Mouse (Mus musculus): ENCODE results near the gene Olfr675. TPM values are rescaled to one million over a fixed set of nuclear protein-coding genes. Genes with fewer than 3 reads are reported as not detected.

The Olfr675 gene
- not detected in 2 replicates for polyA plus RNA-seq (2015; fragmentation: Nextera tagmentation; extraction: Ambion mirVana)

GRCm38 (mm10) chr7:105028360-105028759 is at the start of gene Olfr675:
Gene Olfr675, minus strand, starts transcription at chr7:105028460.

GRCm38 (mm10) chr7:105064175-105064574 is 35.9 kb upstream of the Olfr675 start, which contains the start of gene Olfr678:
Gene Olfr678, plus strand, starts transcription at chr7:105064475.

GRCm38 (mm10) chr7:105032398-105032797 is 4.1 kb upstream of the Olfr675 start, which contains the start of gene Olfr676:
Gene Olfr676, plus strand, starts transcription at chr7:105032698.

GRCm38 (mm10) chr7:105001929-105002328 is 26.3 kb downstream of the Olfr675 start, which contains the start of gene Olfr672:
Gene Olfr672, minus strand, starts transcription at chr7:105002029.

DNA sequence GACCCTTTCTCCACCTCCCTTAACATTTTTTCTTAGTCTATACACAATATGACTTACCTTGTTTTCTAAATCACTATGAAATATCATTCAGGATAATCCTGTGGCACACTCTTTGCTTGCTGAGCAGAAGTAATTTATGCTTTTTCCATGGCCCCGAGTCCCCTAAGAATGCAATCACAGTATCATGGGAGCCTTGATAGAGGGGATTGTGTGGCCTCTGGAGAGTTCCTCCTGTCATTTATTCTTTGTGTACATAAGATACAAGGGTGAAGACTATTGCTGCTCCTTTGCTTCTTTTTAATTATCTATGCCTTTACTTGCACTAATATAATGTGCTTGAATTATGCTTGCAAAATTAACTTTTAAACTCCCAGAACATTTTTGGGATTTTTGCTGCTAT is 49.2 kb downstream of the Olfr675 start, which contains the start of gene Olfr671:
Olfr671 (minus strand) TSS at position 101 of the 400 bp plus-strand sequence.

Other genes starting within 250 kb of the Olfr675 start
- gene Usp17lb, start 185.9 kb downstream of the Olfr675 start, polyA plus RNA-seq (2015; fragmentation: Nextera tagmentation; extraction: Ambion mirVana) = not detected in 2 replicates
- gene Usp17la, start 171.5 kb downstream of the Olfr675 start, polyA plus RNA-seq (2015; fragmentation: Nextera tagmentation; extraction: Ambion mirVana) = not detected in 2 replicates
- not detected in 2 replicates for gene Olfr665, start 150.4 kb downstream of the Olfr675 start, polyA plus RNA-seq (2015; fragmentation: Nextera tagmentation; extraction: Ambion mirVana)
- gene Olfr666, start 132.5 kb downstream of the Olfr675 start, polyA plus RNA-seq (2015; fragmentation: Nextera tagmentation; extraction: Ambion mirVana) = not detected in 2 replicates
- gene Olfr667, start 107.0 kb downstream of the Olfr675 start, polyA plus RNA-seq (2015; fragmentation: Nextera tagmentation; extraction: Ambion mirVana) = not detected in 2 replicates
- not detected in 2 replicates for gene Olfr668, start 100.4 kb downstream of the Olfr675 start, polyA plus RNA-seq (2015; fragmentation: Nextera tagmentation; extraction: Ambion mirVana)
- not detected in 2 replicates for gene Olfr669, start 94.2 kb downstream of the Olfr675 start, polyA plus RNA-seq (2015; fragmentation: Nextera tagmentation; extraction: Ambion mirVana)
- not detected in 2 replicates for gene Olfr670, start 65.8 kb downstream of the Olfr675 start, polyA plus RNA-seq (2015; fragmentation: Nextera tagmentation; extraction: Ambion mirVana)
- gene Olfr671, start 49.3 kb downstream of the Olfr675 start, polyA plus RNA-seq (2015; fragmentation: Nextera tagmentation; extraction: Ambion mirVana) = not detected in 2 replicates
- not detected in 2 replicates for gene Olfr672, start 26.4 kb downstream of the Olfr675 start, polyA plus RNA-seq (2015; fragmentation: Nextera tagmentation; extraction: Ambion mirVana)
- gene Olfr676, start 4.2 kb upstream of the Olfr675 start, polyA plus RNA-seq (2015; fragmentation: Nextera tagmentation; extraction: Ambion mirVana) = not detected in 2 replicates
- not detected in 2 replicates for gene Olfr677, start 22.9 kb upstream of the Olfr675 start, polyA plus RNA-seq (2015; fragmentation: Nextera tagmentation; extraction: Ambion mirVana)
- gene Olfr678, start 36.0 kb upstream of the Olfr675 start, polyA plus RNA-seq (2015; fragmentation: Nextera tagmentation; extraction: Ambion mirVana) = not detected in 2 replicates
- not detected in 2 replicates for gene Olfr679, start 52.7 kb upstream of the Olfr675 start, polyA plus RNA-seq (2015; fragmentation: Nextera tagmentation; extraction: Ambion mirVana)
- gene Olfr680-ps1, start 64.4 kb upstream of the Olfr675 start, polyA plus RNA-seq (2015; fragmentation: Nextera tagmentation; extraction: Ambion mirVana) = not detected in 2 replicates
- not detected in 2 replicates for gene Olfr681, start 88.4 kb upstream of the Olfr675 start, polyA plus RNA-seq (2015; fragmentation: Nextera tagmentation; extraction: Ambion mirVana)
- gene Olfr683, start 118.6 kb upstream of the Olfr675 start, polyA plus RNA-seq (2015; fragmentation: Nextera tagmentation; extraction: Ambion mirVana) = not detected in 2 replicates
- not detected in 2 replicates for gene Olfr684, start 135.2 kb upstream of the Olfr675 start, polyA plus RNA-seq (2015; fragmentation: Nextera tagmentation; extraction: Ambion mirVana)
- gene Olfr685, start 157.6 kb upstream of the Olfr675 start, polyA plus RNA-seq (2015; fragmentation: Nextera tagmentation; extraction: Ambion mirVana) = not detected in 2 replicates
- not detected in 2 replicates for gene Olfr686, start 179.0 kb upstream of the Olfr675 start, polyA plus RNA-seq (2015; fragmentation: Nextera tagmentation; extraction: Ambion mirVana)